Mouse (Mus musculus): ENCODE measurements at regions not wholly inside any gene's neighbourhood (a gene's known extent, or its start where the extent isn't known, plus 50 kb on each side); places are given as distances from the start of the nearest gene placed in this dataset.

DNA sequence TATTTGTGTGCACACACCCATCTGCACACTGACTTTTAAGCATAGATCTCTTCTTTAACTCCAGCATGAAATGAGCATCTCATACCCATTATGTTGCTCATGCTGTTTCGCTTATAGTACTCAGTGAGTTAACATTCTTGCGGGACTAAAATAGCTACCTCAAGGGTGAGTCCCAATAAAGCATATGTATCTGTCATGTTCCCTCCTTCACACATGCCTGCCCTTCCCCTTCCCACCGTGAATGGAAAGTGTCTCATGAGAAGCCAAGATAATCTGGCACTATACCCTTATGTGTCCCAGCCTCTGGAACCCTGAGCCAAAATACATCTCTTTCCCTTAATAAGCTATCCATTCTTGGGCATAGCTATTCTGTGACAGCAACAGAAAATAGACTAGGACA lies 352.3 kb downstream of the Gm826 start:
- no peak for DNase-seq (ENCODE audit: low spot score in 2 of 2)

DNA sequence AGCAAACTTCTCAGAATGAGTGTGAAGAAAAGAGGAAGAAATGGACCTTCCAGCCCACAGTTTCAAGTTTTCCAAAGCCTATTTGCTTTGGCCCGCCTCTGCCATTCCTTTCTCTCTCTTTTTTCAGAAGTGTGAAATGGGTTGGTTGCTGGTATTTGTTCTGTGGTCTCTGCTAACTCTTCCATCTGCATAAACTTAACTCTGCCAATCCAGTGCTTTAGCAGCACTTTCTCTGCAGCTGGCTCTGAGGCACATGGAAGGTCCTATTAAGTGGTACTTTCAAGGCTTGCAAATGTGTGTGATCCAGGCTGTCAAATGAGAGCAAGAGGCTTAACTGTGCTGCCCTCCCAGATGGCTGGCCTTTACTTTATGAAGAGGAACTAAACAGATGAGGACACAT lies 383.6 kb downstream of the Gm826 start:
- DNase-seq (ENCODE audit: low spot score in 2 of 2), result no peak

DNA sequence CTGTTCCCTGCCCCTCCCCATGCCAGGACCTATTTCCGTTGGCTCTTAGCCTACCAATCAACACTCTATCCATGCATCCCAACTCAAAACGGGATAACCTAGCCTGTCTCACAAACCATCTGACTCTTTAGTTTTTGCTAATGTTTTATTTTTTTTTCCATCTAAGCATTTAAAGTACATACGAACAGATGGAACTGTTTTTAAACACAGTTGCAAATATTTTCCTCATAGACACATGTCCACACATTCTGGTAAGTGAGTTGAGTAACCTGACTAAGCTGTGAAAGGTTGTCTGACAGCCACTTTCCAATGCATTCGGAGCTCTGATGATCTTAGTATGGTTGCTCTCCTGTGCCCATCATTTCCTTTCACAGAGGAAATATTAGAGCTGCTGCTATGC lies 384.9 kb downstream of the Gm826 start:
- no peak for DNase-seq (ENCODE audit: low spot score in 2 of 2)

DNA sequence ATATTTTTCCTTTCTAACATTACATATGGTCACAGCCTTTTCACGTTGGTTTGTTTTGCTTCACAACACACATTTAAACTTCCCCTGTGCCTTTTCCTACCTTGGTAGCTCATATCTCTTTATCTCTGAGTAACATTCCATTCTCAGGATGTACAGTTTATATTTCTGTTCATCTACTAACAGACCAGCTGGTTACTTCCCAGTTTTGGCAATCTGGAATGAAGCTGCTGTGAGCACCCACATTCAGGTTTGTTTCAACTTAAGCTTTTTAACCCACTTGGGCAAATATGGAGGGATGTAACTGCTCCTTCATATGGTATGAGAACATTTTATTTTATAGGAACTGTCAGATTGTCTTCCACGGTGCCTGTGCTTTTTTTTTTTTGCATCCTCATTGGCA lies 403.2 kb downstream of the Gm826 start:
- no peak for DNase-seq (ENCODE audit: low spot score in 2 of 2)

DNA sequence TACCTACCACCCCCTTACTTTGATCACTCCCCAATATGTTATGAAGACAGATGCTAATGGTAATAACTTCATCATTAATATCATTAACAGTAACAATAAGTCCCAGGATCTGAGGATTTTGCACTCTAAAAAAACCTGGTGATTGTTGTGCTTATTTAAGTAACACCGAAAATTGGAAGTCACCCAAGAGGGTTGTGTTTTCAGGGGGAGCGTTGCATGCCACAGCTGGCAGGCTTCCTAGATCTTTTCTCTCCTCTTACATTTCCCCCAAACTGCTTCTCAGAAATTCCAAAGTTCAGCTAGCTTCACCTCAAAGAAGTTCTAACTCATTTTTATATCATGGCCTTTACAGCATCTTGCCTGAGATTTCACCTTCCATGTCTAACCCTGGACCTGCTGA lies 444.3 kb downstream of the Gm826 start:
- no peak for DNase-seq (ENCODE audit: low spot score in 2 of 2)

DNA sequence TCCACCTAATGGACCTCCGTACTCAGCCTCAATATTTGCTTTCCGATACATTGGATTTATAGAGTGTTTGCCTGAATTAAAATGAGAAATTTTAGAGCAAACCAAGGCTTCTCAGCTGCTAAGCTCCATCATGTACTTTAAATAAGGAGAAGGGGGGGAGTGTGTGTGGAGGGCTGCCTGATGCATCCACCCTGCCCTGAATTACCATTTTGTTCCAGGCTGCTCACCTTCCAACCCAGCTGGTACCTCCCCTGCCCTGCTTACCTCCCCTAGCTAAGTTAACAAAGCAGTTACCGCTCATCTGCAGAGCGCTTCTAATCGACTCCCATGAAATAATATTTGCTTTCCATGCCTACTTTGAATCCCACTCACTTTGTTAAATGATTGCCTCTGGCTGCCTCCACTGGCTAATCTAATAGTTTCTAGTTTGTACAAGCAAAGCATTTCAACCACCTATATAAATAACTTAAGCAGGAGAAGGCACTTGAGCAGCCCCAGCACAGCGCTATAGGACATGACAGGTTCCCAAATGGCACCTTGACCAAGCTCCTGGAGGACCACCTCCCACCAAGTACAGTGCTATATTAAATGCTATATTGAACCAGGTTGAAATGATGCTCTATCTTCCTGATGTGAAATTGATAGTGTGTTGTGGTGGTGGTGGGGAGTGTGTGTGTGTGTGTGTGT lies 449.0 kb downstream of the Gm826 start:
- no peak for DNase-seq (ENCODE audit: low spot score in 2 of 2)

DNA sequence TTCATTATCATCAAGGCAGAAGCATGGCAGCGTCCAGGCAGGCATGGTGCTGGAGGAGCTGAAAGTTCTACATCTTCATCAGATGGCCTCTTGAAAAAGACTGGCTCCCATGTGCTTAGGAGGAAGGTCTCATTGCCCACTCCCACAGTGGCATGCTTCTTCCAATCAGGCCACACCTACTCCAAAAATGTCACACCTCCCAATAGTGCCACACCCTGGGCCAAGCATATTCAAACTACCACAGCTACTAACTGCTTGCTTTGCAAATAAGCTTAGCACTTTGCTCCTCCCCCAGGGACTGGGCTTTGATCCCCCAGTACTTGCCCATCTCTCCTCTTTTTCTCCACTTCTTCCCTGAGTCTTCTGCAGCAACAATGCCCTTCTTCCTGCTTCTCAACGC lies 467.0 kb downstream of the Gm826 start:
- DNase-seq (ENCODE audit: low spot score in 2 of 2), result no peak

DNA sequence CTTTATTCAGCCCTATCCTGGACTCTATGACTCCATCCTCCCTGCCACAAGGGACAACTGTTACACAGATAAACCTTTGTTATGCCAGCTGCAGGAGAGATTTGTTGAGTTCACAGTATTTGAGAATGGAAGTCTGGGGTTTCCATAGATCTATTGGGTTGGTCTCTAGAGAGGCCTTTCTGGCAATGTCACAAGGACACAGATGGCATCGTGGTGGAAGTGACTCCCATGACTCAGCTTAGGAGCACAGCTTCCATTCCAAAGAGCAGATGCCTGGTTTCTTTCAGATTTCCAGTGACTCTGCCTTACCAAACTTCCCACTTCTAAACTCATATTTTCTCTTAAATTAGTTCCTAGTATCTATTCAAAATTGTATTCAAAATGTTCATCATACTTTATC lies 467.6 kb downstream of the Gm826 start:
- peak; percentile 4 to 12 for DNase-seq (ENCODE audit: low spot score in 2 of 2)

DNA sequence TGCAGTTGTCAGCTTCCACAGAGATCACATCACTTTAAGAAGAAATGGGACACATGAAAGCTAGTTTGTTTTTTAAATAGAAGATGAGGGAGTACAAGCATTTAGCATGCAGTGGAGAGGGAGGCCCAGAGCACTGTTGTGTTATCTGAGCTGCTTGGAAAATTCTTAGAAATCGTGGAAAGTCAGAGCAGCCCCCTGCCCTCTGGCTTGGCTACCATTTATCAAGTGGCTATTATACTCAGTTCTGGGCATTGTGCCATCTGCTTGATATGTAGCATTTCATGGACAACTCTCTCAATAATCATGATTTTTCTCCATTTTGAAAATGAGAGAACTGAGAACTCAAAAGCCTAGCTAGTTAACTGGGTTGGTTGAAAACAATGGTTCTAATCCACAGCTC lies 470.8 kb downstream of the Gm826 start:
- DNase-seq (ENCODE audit: low spot score in 2 of 2), result no peak

DNA sequence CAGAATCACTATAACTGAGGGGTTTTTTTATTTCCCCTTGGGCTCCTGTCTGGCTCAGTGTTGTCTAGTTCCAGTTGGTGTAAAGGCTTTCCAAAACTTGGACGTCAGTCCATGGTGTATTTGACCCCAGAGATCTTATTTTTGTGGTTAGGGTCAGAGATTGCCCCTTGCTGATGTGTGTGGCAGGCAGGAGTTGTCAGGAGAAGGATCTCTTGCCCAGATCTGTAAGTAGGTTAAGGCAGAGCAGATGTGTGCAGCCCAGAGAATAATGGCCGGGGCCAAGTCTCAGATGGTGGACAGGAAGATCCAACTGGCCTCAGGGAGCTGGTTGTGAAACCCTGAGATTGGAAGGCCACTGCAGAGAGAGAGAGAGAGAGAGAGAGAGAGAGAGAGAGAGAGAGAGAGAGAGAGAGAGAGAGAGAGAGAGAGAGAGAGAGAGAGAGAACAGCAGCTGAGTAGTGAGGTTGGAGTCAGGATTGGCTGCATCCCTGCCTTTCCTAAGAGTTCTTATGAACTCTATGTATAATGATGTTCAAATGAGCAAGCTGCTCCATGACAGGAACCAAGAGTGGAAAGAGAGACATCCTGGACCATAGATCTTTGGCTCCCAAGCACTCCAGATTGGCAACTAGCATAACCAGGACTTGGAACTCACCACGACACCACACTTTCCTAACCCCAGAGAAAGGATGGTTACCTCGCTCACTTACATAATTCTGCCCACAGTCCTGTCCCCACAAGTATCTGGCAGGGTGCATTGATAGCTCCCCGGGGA lies 479.9 kb downstream of the Gm826 start:
- DNase-seq (ENCODE audit: low spot score in 2 of 2), result no peak

DNA sequence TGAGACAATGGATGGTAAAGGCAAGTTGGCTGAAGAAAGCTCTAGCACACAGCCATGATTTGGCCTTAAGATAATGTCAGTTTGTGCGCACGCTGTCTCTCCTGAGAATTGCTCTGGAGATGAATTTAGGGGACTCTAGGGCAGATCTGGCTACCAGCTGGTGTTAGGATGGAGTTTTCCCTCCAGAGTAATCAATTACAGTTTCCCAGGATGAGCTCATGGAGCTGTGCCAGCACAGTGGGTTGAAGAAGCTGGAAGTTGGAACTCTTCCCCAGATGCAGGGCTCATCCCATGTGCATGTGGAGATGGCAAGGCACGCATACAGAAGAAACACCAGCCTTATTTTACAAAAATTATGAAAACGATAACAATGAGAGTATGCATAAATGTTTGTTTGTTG lies 481.0 kb downstream of the Gm826 start:
- DNase-seq (ENCODE audit: low spot score in 2 of 2), result peak; percentile 5 to 11

DNA sequence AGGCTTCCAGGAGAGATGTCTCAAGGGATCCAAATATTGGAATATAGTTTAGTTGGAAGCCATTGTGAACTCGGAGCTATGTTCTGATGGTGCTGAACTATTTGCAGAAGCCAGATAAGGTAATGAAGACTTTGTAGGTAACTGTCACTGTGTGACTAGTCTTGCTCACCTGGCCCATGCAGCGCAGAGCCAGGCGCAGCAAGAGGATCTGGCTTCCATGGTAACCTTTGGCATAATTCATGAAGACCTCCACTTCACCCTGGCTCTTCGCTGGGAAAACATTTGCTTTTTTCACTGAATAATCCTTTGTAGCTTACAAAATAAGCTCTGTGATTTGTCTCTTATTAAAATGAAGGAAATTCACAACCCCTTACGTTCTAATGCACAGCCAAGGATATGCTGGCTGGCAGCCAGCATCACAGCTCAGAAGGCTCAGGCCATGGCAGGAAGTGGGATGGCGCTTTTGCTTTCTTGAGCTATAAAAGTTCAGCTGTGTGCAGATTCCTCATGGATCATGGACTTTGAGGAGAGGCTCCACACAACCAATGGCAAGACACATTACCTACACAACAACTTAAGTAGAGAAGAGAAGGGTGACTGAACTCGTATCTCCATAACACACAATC lies 501.4 kb downstream of the Gm826 start:
- DNase-seq (ENCODE audit: low spot score in 2 of 2), result no peak

DNA sequence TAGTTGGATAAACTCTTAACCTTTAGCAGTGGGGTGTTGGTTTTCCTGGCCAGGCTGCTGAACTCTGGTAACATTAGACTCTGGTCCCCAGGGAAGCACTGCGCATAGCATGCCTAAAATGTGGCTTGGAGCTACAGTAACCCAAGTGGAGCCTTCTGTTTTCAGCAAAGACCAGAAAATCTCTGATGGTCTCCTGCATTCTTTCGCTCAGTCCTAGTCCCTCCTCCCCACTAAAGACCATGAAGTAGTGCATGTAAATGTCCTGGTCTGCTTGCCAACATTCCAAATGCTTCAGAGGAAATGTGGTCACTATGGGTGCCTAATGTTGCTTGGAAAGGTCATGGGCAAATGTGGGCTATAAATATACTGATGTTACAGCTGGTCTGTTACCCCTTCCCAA lies 507.5 kb downstream of the Gm826 start:
- no peak for DNase-seq (ENCODE audit: low spot score in 2 of 2)

DNA sequence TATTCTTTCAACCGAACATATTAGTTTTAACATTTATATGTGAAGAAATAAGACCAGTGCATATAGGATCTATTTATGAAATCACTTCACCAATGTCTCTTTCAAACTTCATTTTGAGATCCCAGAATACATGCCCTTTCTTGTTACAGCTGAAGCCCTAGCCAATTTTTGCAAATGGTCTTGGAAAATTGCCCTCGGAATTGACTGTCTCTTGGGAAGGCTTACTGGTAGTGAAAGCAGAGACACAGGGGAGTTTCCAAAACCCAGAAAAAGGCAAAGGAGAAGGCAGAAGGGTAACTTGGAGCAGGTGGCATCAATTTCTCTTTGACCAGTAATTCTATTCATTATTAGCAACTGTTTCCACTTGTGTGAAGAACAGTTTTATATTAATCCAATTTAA lies 515.4 kb downstream of the Gm826 start:
- DNase-seq (ENCODE audit: low spot score in 2 of 2), result no peak

DNA sequence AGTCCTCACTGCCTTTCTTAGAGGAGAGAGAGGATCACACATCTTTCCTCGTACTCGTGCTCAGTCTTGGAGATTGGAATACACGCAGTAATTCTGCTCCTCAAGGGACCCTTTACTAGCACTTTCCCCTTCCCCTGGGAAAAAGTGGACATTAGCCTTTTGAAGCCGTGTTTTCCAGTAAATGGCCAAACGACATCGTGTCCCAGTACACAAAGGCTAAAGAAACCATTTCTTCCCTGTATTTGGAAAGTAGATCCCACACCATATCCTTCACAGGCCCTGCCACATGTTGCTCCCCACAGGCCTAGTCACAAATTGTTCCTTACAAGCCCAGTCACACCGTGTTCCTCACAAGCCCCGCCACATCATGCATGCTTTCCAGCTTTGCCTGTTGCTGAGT lies 517.6 kb downstream of the Gm826 start:
- DNase-seq (ENCODE audit: low spot score in 2 of 2), result no peak

Measured in layer of hippocampus, postnatal 10 days (tissue).